Mouse (Mus musculus) cerebral cortex, adult 2 months (tissue): ENCODE measurements around the gene Cep350.

Experiments used
- WGBS: fragments of 180-500 bp; shearing (Covaris S2); methylation state at CpG from one replicate; pipeline ENCODE4 v1.1.7; 2018; 5-methylcytosine and 5-hydroxymethylcytosine counted together

Gene Cep350

GRCm38 (mm10) chr1:155973068-155973718 is at the start of gene Cep350:
Cep350 (minus strand) TSS chr1:155973255.
- under 1% methylated on average over 51 of the region's 57 CpGs for WGBS

- 95% methylated on average over 1 of the region's 1 CpGs for WGBS
Observed at GRCm38 (mm10) chr1:156020402-156020801, 47.3 kb upstream of the Cep350 start.

- WGBS = 93% methylated on average over 1 of the region's 1 CpGs
Observed at GRCm38 (mm10) chr1:156019800-156020199, 46.7 kb upstream of the Cep350 start.

- WGBS = 100% methylated on average over 1 of the region's 1 CpGs
Observed at GRCm38 (mm10) chr1:156009003-156009402, 35.9 kb upstream of the Cep350 start.

- 91% methylated on average over 11 of the region's 11 CpGs for WGBS
Observed at GRCm38 (mm10) chr1:156005906-156006305, 32.9 kb upstream of the Cep350 start.

GRCm38 (mm10) chr1:156003201-156003935 is 30.3 kb upstream of the Cep350 start:
- 81% methylated on average over 7 of the region's 7 CpGs for WGBS

GRCm38 (mm10) chr1:156002366-156002765 is 29.3 kb upstream of the Cep350 start:
- 89% methylated on average over 8 of the region's 8 CpGs for WGBS

- WGBS = 90% methylated on average over 2 of the region's 2 CpGs
Observed at GRCm38 (mm10) chr1:155995612-155996011, 22.6 kb upstream of the Cep350 start.

GRCm38 (mm10) chr1:155994524-155994923 is 21.5 kb upstream of the Cep350 start:
- 90% methylated on average over 2 of the region's 2 CpGs for whole genome bisulfite sequencing

GRCm38 (mm10) chr1:155990391-155990790 is 17.3 kb upstream of the Cep350 start:
- WGBS = 81% methylated on average over 11 of the region's 11 CpGs

- WGBS = 23% methylated on average over 2 of the region's 2 CpGs
Observed at GRCm38 (mm10) chr1:155989387-155989786, 16.3 kb upstream of the Cep350 start.

GRCm38 (mm10) chr1:155987625-155988024 is 14.6 kb upstream of the Cep350 start:
- WGBS = 93% methylated on average over 2 of the region's 2 CpGs

- 42% methylated on average over 2 of the region's 2 CpGs for WGBS
Observed at GRCm38 (mm10) chr1:155974931-155975330, 1.9 kb upstream of the Cep350 start.

- WGBS = 6% methylated on average over 19 of the region's 19 CpGs
Observed at GRCm38 (mm10) chr1:155973719-155974379, 794 bp upstream of the Cep350 start.

GRCm38 (mm10) chr1:155972146-155973067 is 648 bp downstream of the Cep350 start:
- WGBS = 2% methylated on average over 51 of the region's 51 CpGs

- 87% methylated on average over 2 of the region's 2 CpGs for whole genome bisulfite sequencing
Observed at GRCm38 (mm10) chr1:155949170-155949569, 23.9 kb downstream of the Cep350 start.

GRCm38 (mm10) chr1:155944361-155944760 is 28.7 kb downstream of the Cep350 start:
- WGBS = 77% methylated on average over 2 of the region's 2 CpGs

- WGBS = 97% methylated on average over 2 of the region's 2 CpGs
Observed at GRCm38 (mm10) chr1:155937416-155937815, 35.6 kb downstream of the Cep350 start.

- 75% methylated on average over 2 of the region's 2 CpGs for WGBS
Observed at GRCm38 (mm10) chr1:155934702-155935101, 38.4 kb downstream of the Cep350 start.

GRCm38 (mm10) chr1:155903561-155903960 is 69.5 kb downstream of the Cep350 start:
- WGBS = 64% methylated on average over 3 of the region's 3 CpGs

GRCm38 (mm10) chr1:155901348-155901747 is 71.7 kb downstream of the Cep350 start:
- WGBS = 89% methylated on average over 8 of the region's 8 CpGs

GRCm38 (mm10) chr1:155894382-155894781 is 78.7 kb downstream of the Cep350 start:
- 95% methylated on average over 10 of the region's 10 CpGs for WGBS
